Mouse (Mus musculus) fat pad, adult 2 months (tissue): ENCODE data around the gene Syne1.
A peak's percentile ranks its signal among the peaks of the same experiment; 100 is the strongest.

ENCODE experiments used
- DNase-seq: peaks from one replicate; pipeline ENCODE4 v3.0.0-alpha.2; 2011; ENCODE audit warnings: low read depth, low spot score; ENCODE audit errors: extremely low read depth

The Syne1 gene

DNA sequence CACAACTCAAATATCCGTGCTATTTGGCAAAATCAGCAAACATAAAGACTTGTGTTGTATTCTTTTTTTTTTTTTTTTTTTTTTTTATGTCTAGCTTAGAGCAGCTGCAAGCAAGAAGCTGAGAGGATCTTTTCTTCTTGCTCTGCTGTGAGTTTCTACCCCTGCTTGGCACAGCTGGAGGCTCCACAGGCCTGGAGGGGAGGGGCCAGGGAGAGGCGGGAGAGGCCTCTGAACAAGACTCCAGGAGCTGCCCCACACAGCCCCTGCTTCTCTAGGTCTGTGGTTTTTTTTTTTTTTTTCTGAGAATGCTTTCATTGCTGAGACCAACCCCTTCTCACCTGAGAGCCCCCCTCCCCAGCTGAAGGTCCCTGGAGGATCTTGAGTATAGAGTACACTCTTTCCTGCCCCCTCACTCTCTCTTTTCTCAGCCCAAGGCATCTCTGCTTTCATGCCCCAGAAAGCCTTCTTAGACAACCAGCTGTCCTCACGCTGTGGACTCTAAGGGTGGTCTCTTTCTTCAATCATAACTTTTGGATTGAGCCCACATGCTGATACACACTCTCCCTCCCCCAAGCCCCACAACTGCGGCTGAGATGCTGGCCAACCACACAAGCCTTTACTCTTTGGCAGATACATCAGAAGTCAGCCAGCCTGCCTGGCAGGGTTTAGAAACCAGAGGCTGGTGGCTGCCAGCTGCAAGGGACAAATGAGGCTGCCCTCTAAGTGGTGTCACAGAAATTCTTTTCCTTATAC is 241.1 kb downstream of the Syne1 start:
- no peak for DNase-seq

DNA sequence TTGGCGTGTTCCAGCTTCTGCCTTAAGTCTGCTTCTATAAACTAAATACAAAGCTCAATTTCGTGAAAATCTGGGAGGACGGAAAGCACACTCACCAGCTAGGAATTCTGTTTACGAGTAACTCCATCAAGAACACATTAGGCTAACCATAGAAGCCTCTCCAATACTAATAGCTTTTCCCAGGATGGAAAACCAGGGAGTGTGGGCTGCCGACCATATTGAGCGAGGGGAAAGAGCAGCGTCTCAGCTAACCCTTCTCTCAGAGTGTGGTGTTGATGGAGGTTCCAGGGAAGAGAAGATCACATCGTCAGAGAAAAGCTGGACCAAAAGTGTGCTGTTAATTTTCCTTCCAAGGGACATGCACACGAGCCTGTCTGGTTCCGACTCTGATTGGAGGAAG is 241.9 kb downstream of the Syne1 start:
- DNase-seq, result no peak

DNA sequence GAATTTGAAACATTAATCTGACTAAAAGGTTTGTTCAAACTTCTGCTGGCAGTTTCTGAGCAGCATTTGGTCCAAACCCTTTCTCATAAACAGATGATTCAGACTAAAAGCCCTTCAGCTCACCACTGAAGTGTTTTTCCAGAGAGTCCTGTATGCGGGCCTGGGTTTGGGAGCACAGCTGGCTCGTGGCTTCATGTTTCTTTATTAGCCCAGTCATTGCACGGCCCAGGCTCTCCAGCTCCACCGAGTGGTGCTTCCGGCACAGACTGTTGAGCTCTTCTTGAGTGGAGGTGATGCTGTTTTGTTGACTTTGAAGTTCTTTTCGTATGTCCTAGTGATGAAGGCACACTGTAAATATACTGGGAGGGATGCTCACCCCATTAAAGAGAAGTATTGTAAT is 245.7 kb downstream of the Syne1 start:
- DNase-seq, result no peak

DNA sequence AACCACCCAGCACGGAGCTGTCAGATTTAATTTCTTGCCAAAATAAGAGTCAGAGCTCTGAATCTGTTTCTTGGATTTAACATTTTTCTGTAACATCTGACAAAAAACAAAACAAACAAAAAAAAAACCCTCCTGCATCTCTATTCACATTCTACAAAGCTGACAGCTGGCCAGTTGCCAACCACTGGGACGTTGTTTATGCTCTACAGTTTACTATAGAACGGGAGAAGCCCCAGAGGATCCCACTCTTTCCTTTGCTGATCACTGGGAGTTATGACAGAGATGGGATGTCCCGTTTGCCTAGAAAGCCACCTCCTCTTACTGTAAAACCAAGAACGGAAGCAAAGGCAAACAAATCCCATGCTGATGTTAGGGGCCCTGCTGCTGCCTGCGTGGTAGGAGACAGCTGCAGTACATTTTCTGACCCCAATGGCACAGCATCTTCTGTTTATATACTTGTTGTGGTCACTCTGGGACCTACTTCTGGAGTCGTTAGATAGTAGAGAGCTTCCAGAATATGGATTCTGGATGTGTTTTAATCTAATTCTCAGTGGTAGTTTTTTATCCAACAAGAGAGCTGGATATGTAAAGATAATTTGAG is 255.9 kb downstream of the Syne1 start:
- no peak for DNase-seq

DNA sequence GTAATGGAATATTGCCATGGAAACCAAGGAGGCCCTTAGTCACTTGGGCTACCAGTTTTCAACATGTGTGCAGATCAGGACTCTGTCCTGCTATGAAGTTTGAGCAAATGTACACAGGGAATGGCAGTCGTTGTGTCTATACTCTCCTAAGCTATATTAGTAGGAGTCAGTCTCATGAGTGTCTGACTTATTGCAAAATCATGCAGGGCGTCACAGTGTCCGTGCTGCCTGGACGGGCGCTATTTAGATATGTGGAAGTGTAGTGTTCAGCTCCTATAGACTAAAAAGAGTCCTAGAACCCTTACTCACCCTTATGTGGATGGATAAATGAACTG is 261.7 kb downstream of the Syne1 start:
- no peak for DNase-seq

DNA sequence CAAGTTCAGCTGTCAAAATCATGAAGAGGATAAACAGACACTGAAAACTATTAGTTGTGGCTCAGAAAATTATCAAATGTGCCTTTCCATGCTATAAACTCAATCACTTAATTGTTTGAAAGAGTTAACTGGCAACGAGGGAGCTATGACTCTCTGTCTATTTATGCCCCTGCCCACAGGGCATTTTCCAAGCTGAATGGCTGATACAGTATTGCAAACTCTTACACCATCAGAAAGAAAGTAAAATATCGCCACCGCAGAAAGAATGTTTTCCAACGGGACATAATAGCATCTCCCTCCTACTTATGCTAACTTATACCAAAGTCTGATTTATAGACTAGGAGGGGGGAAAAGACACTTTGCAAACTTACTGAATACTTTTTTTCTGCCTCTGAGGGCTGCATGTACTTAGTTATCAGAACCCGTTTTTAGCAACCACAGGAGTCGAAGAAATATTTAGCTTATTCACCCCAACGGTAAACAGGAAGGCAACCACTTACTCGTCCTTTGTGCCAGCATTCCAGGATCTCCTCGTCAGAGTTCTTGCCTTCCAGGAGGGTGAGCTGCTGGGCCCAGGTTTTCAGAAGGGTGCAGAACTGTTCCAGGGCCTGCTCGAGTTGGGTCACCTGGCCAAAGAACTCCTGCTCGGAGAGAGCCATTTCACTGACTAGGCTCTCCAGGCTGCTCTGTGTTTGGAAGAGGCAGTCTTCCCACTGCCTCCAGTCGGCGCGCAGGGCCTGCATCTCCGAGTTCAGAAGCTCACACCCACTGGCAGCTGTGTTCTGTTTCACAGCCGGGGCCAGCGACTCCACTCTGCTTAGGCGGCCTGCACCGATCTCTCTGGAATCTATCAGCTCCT is 262.3 kb downstream of the Syne1 start:
- DNase-seq, result peak; percentile 40

DNA sequence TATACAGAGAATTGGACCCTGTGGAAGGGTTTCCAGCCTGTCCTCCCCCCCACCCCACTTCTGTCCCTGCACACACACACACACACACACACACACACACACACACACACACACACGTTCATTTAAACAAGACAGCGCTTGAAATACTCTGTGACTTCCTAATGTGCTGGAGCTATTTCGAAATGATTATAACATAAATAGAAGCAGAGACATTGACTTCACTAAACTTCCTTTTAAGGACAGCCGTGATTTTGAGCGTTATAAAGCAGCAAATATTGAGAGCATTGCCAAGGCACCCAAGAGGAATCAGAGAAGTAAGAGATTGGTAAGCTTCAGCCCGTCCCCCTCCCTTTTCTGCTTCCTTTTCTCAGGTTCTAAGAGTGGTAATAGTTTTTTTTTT is 263.0 kb downstream of the Syne1 start:
- peak; percentile 30 for DNase-seq

DNA sequence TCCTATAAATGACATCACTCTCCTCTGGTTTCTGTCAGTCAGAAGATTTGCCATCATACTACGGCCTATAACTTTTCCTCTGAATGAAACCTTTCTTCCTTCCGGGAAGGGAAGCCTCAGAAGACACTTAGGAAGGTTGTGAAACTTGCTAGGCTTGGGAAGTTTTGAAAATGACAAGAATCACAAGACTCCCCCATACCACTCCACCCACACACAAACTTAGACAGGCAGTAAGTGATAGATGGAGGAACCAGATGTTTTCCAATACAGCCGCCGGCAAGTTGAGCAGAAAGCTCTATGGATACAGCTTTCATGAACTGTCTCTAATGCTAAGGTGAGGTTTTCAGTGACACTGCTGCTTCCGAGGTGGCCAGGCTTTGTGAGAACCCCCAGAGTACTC is 275.5 kb downstream of the Syne1 start:
- DNase-seq, result no peak

DNA sequence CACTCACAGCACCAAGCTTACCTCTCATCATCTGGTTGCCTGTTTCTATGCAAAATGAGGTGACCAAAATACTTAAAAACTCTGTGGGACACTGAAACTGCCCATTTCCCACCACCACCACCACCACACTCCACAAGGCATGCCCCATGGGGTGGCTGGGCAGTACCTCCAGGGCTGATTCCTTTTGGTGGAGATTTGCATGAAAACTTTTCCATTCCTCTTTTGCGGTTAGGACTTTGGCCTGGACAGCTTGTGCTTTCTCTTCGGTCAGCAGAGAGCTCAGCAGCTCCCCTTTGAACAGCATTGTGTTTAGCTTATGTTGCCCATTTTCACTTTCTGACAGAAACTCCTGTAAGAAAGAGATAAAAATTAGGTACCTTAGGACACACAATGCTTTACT is 280.6 kb downstream of the Syne1 start:
- no peak for DNase-seq

DNA sequence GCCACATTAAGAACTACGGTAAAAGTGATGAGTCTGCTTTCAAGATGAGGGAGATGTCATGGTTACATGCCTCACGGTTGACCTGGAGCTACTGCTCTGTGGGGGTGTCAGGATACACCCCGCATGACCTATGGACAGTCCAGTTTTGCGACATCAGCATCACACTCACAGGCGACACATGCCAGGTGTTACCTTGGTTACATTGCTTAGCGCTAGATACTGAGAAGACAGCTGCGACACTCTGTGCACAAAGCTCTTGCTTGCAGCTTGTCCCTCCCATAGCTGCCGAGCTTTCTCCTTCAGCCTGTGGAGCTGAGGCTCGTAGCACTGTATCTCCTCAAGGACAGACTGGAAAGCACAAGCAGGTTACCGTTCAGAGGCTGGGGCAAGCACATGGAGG is 286.9 kb downstream of the Syne1 start:
- no peak for DNase-seq

DNA sequence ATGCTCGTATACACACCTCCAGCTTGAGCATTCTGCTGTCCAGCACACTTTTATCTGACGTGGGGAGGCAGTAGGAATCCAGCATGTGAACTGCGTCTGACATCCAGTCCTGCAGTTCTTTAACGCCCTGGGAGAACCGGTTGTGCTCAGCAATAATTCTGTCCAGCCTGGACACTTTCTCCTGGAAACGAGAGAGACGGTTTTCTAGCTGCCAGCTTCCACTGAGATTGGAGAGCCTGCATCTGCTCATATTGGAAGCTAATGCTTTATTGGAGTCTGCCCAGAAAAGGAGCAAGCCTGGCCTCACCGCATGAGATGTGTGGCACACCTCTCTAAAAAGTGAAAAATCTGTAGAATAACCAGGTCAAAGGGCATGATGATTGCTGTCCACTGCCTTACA is 288.6 kb downstream of the Syne1 start:
- no peak for DNase-seq

DNA sequence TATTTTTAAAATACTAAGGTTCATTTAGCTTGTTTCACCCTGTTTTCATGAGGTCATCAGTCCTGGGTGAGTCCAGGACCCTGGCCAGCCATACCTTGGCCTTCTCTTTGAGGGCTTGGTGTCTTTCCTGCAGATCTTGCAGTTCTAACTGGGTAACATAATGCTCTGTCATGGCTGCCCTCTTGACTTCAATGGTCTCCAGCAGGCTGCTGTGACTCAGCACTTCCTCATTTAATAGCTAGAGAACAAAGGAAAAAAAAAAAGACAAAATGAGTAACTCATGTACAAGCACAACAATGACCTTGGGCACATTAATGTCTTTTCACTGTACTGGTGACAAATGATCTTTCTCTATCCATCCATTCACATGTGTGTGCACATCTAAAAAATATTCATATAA is 294.6 kb downstream of the Syne1 start:
- no peak for DNase-seq

DNA sequence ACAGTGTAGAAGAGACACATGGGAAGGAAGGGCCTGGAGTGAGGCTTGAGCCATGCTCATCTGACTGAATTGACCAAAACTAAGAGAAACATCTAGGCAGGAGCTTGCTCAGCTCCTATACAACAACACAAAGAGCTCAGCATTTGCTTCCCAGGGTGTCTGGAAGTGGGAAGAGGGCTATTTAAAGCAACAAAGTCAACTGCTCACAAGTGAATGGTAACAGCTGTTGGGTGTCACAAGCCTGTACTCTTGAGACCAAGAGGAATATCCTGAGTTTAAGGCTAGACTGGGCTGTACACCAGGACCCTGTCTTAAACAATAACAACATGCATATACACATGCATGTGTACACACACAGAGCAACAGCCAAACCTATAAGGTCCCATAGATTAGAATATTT is 297.5 kb downstream of the Syne1 start:
- DNase-seq, result no peak

DNA sequence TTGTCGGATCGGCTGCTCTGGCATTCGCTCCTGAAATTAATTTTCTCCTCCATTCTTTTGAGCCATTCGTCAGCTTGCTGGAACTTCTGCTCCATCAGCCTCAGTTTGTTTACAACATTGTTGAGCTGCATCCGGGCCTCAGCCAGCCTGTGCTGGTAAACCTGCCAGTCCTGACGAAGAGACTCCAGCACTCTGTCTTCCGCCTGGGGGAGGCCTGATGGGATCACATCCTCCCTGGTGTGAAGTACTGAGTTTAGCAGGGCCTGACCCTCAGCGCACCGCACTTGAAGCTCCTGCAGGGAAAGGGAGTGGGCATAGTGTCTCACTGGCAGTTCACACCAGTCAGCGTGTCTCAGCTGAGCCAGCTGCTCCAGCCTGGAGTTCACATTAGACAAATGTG is 300.6 kb downstream of the Syne1 start:
- no peak for DNase-seq

DNA sequence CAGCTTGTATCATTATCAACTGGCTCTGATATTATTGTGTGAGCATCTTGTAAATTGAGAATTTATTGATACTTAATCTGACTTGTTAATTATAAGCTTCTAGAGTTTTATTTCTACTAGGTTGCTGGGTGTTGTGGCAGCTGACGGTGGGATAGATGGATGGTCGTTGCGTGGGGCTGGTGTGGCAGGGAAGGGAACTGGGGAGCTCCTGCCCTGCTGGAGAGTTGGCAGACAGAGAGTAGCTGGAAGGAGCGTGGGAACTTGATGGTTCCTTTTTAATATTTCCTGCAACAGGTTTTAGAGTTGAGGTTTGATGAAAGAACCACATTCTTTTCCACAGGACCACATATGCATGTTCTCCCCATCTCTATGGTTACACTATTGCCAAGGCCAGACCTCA is 311.6 kb downstream of the Syne1 start:
- DNase-seq, result no peak

DNA sequence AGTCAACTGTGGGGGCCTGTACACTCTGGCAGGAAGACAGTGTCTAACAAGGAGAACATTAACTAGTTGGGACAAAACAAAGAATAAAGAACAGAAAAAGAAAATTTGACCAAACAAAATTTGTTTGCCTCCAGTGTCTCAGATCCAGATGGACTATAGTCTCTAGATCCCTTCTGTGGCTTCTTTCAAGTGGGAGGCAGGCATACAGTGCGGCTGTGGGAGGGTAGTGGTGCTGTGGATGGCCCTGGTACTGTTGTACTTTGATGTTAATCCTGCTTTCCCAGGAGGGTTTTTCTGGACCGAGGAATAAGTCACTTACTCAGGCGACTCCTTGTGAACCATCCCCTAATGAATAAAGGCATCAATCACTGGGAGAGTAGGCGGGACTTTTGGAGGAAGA is 314.4 kb downstream of the Syne1 start:
- no peak for DNase-seq

DNA sequence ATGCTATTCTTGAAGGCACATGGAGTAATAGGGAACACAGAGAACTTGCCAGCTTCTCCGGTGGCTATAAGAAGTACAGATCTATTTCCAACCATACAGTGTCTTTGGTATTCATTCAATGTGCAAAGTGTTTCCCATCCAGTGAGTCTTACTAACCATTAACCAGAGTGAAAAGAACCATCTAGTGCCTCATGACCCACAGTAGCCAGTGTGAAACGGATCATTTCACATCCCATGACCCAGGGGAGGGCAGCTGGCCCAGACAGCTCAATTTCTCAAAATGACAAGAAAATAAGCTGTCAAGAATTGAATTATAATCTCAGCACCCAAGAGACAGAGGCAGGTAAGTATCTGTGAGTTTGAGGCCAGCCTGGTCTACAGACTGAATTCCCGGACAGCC is 315.1 kb downstream of the Syne1 start:
- DNase-seq, result no peak

DNA sequence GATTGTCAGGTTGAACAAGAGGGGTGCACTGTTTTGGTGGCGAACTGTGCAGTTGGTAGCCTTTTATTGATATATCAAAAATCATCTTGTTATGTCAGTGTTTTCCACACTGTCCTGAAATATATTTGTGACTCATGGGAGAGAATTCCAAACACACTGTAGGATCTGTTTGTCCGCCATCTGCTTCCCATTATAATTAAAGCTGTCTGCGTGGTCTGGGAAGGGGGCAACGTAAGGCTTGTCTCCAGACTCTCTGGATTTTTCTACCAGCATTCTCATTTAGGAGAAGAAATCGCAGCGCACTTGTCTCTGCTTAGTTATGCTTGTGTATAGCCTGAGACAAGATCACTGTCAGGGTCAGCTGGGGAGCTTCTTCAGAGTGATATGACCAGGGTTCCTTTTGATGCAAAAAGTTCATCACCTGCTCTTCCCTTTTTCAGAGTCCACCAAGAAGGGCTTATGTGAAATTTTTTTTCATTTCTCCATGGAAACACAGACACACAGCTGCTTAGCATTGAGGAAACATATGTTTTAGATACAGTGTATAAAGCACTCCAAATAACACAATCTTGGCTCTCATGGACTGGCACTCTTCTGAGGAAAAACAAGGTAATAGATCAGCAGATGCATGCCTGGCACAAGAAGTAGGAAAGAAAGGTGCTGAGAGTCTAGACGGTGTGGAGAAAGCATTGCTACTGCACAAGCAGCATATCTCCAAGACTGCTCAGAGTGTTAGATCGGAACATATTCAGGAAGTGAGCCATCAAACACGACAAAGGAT is 316.4 kb downstream of the Syne1 start:
- no peak for DNase-seq

DNA sequence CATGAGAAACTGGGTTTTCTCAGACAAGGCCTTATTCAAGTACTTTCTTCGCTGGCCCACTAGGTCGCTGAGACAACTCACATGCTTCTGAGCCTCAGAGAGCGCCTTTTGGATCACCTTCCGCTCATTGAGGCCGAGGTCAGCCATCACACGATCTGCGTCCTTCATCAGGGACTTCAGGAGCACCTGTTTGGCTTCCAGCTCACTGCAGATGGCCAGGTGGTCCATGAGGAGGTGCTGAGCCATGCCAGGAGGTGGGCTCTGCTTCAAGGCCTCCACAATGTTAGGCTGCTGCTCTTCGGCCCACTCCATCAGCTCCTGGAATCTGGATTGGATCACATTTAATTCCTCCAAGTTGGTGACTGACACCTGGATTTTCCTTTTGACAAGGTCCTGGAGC is 322.2 kb downstream of the Syne1 start:
- no peak for DNase-seq

DNA sequence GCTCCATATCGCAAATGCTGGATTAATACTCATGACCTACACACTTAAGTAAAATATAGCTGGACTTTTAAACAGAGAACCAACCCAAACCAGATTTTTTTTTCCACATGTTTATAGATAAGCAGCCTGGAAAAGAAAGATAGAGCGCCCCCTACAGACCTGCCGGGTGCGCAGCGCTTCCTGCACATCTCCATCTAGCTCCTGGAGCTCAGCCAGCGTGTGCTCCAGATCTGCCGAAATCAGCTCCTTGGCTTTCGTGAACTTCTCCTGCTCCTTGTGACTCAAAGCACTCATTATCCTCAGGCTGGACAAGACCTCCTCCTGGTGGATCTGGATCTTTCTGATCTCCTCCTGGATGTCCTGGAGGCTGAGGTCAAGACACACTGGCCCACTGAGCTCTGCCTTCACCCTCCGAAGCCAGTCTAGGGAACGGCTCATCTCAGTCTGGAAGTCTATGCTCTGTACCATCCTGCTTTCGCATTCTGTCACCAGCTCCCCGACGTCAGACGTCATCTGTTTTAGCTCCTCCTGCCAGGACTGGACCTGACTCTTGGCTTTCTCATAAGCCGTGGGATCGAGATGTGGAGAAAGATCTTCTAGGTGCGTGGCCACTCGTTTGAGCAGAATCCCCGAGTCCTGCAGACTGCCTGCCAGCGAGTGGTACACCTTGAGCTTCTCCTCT is 323.7 kb downstream of the Syne1 start:
- DNase-seq, result no peak

DNA sequence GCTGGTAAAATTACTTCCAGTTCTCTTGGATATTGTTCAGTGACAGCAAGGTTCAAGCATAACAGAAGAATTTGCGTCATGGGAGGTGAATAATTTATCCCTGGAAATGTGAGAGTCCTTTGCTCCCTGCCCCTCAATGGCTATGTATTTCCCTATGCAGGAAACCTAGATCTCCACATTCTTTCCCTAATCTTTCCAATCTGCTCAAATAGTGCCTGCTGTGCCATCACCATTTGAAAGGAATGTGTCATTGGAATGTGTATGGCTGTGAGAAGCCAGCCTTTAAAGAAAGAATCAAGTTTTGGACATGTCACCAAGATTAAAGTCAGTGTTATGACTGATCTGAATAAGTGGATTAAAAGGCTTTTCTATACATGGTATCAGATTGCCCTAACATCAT is 335.3 kb downstream of the Syne1 start:
- no peak for DNase-seq
